Mouse (Mus musculus) heart, adult 9 months (tissue): ENCODE measurements at regions not wholly inside any gene's neighbourhood (a gene's known extent, or its start where the extent isn't known, plus 50 kb on each side); places are given as distances from the start of the nearest gene placed in this dataset.
A peak's percentile ranks its signal among the peaks of the same experiment; 100 is the strongest.

ENCODE experiments used
- DNase-seq, 2 experiments: peaks; one replicate each; pipeline ENCODE4 v3.0.0; 2022; ENCODE audit warnings: low spot score in 2 of 2

- DNase-seq = no peak
Observed at GRCm38 (mm10) chr15:67048621-67049020, 547.9 kb upstream of the Lrrc6 start.

- no peak for DNase-seq
Observed at GRCm38 (mm10) chr15:67048148-67048547, 547.4 kb upstream of the Lrrc6 start.

DNA sequence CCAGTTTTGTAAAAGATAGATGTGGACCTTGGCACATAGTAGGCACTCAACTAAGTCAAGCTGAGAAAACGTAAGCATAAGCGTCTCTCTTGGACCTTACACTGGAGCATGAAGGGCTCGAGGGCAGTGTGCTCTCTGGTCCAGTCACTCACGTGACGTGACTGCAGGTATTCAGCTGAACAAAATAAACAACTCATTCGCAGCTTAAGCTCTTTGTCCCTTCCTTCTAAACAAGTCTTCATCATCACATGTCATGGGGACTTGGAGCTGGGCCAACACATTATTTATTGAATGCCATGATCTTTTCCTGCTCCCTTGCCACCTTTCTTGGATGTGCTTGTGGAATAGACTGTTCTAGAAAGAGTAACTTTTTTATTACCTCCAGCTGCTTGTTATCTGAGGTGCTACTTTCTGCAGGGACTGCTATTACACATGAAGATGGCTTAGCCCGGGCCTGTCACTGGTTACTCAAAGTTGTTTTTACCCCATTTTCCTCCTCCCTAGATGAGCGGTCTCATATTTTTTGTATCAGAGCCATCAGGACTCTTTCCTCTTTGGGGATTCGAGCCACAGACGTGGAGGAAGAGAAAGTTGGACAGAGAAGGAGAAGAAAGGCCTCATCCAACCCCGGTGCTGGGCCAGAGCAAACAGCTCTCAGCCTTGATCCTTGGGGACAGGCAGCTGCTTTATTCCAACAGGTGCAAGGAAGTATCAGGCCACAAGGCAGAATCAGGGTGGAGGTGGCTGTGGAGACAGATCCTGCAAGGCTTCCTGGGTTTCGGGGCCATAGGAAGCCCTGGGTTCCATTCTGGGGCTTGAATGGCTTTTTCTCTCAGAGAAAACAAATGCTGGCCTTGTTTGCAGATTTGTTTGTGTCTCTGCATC lies 545.5 kb upstream of the Lrrc6 start:
- DNase-seq = no peak

DNA sequence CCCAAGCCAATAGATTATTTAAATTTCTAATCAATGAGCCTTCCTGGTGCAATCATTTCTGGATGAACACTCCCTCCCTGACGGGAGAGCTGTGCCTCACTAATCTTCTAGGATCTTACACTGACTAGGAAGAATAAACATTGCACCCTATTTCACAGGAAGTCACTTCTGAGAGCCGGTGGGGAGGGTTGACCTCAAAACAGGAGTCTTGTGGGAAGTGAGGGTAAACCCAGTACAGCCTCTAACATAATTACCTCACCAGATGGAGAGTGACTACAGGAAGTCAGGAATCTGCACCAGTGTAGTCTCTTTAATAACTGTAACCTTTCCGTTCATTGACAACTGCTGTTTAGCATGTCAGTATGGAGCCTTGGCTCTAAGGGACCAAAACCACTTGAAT lies 544.6 kb upstream of the Lrrc6 start:
- peak; percentile 21 to 57 for DNase-seq

DNA sequence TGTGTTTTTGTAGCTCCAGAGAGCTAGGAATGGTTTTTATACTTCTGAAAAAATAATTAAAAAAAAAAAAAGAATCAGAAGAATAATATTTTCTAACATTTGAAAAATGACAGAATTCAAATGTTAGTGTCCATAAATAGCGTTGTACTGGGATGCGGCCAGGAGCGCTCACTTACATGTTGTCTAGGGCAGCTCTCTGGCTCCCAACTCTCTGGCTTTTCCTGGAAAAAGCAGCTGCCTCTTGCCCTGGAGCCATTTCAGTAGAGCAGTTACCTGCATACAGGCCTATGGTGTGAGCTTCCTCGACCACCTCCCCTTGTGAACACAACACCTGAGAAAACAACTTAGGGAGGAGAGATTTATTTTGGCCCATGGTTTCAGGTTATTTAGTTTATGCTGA lies 544.1 kb upstream of the Lrrc6 start:
- no peak for DNase-seq

GRCm38 (mm10) chr15:67042131-67042530 lies 541.4 kb upstream of the Lrrc6 start:
- DNase-seq = no peak

DNA sequence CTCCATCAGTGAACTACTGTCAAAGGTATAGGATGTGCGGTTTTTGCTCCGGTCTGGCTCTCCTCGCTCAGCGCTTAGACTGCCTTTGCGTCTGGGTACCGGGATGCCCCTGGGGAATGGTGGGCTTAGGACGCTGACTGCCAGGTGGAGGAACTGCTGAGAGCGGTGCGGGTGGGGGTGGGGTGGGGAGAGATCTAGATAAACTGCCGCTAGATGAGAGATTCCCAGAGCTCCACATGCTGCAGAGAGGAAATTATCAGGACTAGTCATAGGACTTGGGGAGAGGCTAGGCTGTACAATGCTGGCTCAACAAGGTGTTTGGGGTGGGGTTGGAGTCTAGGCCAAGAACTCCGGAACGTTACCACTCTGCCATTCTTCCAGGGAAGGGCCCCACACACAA lies 539.5 kb upstream of the Lrrc6 start:
- DNase-seq = peak in 1 of 2 experiments; percentile 17

GRCm38 (mm10) chr15:67039421-67039907 lies 538.8 kb upstream of the Lrrc6 start:
- DNase-seq = peak; percentile 82 to 86

- no peak for DNase-seq
Observed at GRCm38 (mm10) chr15:67037647-67038046, 536.9 kb upstream of the Lrrc6 start.

DNA sequence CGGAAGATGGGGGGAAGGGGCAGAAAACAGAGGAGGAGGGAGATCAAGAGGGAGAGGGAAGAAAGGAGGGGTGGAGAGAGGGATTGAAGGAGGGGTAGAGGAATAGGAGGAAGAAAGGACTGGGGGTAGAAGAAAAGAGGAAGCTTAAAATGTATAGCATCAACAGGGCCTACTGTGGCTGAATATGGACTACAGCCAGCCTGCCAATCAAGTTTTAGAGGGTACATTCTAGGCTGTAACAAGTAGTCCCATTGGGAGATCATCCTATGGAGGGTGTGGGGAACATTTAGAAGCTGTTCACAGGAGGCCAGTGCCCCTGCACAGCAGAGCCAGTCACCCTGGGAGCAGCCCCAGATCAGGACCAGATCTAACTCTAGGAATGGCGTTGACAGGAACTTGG lies 535.6 kb upstream of the Lrrc6 start:
- DNase-seq = no peak

- DNase-seq = no peak
Observed at GRCm38 (mm10) chr15:67033936-67034335, 533.2 kb upstream of the Lrrc6 start.

DNA sequence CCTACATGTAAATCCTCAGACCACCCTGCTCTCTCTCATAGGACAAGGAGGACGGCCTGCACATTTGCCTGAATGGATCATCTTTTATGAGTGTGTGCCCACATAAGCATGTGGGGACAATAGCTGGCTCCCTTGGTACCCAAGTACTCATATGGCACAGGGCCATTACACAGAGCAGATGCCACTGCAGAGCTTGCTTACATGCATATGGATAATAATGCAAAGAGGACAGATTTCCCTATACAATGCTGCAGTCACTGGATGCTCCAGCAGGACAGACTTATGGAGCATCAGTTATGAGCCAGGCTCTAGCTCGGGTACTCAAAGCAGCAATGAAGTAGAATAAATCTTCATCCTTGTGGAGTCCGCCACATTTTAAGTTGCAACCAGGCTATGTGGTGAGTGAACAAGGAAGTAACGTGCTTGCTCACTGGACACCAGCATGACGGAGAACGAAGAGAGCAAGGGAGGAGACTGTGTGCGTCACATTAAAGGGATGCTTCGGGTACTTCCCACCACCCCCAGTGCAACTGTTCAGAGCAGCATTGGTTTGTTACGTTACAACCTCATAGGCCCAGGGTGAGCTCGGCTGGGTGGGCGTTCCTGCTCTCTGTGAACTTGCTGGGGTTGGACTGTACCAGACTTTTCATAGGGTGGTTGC lies 531.3 kb upstream of the Lrrc6 start:
- DNase-seq = no peak

DNA sequence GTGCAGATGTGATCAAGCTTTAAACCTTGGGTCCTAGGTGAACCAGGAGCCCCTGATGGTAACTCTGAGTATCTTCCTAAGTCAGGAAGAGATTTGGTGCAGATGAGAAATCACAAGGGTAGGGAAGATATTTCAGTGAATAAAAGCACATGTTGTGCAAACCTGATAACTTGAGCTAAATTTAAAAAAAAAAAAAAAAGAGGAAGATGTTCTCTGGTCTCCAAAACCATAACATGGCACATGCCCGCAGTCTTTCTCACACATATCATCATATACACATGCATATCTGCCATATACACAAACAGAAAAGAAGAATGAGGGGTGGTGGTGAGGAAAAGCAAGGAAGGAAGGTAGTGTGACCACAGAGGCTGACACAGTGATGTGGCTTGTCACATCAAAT lies 530.3 kb upstream of the Lrrc6 start:
- DNase-seq = no peak

DNA sequence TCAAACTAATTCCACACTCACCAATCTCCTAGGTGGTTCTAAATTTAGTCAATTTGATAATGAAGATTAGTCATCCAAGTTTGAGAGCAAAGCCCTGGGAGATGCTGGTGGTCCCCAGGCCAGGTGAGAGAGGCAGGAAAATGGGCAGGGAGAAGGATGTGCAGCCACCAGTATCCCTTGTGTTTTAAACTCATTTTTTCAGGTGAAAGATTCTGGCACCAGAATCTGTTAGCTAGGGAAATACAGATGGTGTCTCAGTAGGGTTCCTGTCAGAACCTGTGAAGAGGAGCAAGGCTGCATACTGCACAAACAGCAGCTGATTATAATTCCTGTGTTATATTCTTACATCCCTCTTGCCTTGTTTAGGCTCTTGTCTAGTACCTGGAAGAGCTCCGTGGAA lies 527.5 kb upstream of the Lrrc6 start:
- no peak for DNase-seq

- DNase-seq = no peak
Observed at GRCm38 (mm10) chr15:67027751-67028150, 527.0 kb upstream of the Lrrc6 start.

DNA sequence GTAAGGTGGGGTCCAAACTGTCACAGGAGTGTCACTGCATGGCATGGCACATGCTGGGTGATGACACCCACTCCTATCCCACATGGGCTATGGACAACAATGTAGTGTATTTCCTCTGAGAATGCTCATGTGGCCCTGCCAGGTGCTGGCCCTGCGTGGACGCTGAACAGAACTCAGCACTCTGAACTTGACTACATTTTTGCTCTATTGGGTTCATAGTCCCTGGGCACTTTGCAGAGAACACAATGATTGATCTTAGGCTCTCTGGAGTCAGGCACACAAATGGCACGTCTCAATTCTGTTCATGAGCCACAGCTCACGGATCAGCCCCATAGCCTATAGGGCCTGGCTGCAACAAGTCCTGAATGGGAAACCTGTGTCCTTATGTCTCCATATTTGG lies 525.0 kb upstream of the Lrrc6 start:
- no peak for DNase-seq

GRCm38 (mm10) chr15:67024386-67024785 lies 523.7 kb upstream of the Lrrc6 start:
- no peak for DNase-seq

- no peak for DNase-seq
Observed at GRCm38 (mm10) chr15:67023081-67023480, 522.4 kb upstream of the Lrrc6 start.

- no peak for DNase-seq
Observed at GRCm38 (mm10) chr15:67021391-67021790, 520.7 kb upstream of the Lrrc6 start.

- no peak for DNase-seq
Observed at GRCm38 (mm10) chr15:67019891-67020290, 519.2 kb upstream of the Lrrc6 start.

DNA sequence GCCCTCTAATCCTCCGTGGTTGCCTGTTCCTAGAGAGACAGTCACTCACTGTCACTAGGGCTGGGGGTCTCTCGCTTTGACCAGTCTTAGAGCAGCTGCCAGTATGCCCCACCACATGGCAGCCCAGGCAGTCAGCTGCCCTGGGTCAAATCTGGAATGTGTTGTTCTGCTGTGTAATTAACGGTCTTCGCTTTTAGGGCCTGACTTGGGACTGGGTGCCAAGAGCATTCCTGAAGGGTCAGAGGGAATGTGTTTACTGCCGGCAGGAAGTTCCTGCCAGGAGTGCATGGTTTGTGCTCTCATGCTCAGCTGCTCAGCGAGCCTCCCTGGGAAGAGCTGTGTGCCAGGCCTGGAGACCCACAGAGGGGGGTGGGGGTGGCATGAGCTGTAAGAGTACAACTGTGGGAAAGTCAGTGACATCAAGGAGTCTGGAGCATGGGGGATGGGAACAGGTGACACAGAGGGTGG lies 518.5 kb upstream of the Lrrc6 start:
- DNase-seq = peak; percentile 12 to 23
